Mouse (Mus musculus) limb, embryonic 11.5 days (tissue): ENCODE results near the gene Cep295nl. TPM values are rescaled to one million over a fixed set of nuclear protein-coding genes. Genes with fewer than 3 reads are reported as not detected.
"Not testable (repeated sequence)": the region's sequence is repeated elsewhere in the genome, so short reads cannot be mapped to it uniquely, and the experiment has no call there.

Experiments used
- ATAC-seq: fragments of 200-750 bp; cut with Nextera tagmentation; 2 replicates; pipeline ENCODE4 v1.8.0; 2017; ENCODE audit warnings: low read depth; ENCODE audit not compliant: insufficient number of reproducible peaks, low FRiP score, low TSS enrichment
- DNase-seq: peaks from one replicate; pipeline ENCODE4 v3.0.0-alpha.2; 2015; ENCODE audit warnings: low spot score
- H3K27ac ChIP-seq: fragments of 300-500 bp; sonication (generic); replicated peaks from 2 replicates; pipeline ENCODE4 v1.5.1; 2014; ENCODE audit warnings: low read depth, mild to moderate bottlenecking, low read length
- H3K27me3 ChIP-seq: fragments of 300-500 bp; sonication (generic); 2 replicates; pipeline ENCODE4 v1.6.1; 2014; ENCODE audit warnings: mild to moderate bottlenecking, low read length, mixed read lengths; ENCODE audit not compliant: control insufficient read depth, insufficient read depth
- H3K36me3 ChIP-seq: fragments of 300-500 bp; sonication (generic); 2 replicates; pipeline ENCODE4 v1.6.1; 2014; ENCODE audit warnings: mild to moderate bottlenecking, low read length, moderate library complexity, mixed read lengths; ENCODE audit not compliant: control insufficient read depth, insufficient read depth
- H3K4me1 ChIP-seq: fragments of 300-500 bp; sonication (generic); 2 replicates; pipeline ENCODE4 v1.6.1; 2014; ENCODE audit warnings: low read length, mixed read lengths; ENCODE audit not compliant: control insufficient read depth, insufficient read depth
- H3K4me2 ChIP-seq: fragments of 300-500 bp; sonication (generic); 2 replicates; pipeline ENCODE4 v1.6.1; 2014; ENCODE audit warnings: low read depth, mild to moderate bottlenecking, moderate library complexity; ENCODE audit not compliant: severe bottlenecking
- H3K4me3 ChIP-seq: fragments of 300-500 bp; sonication (generic); 2 replicates; pipeline ENCODE4 v1.5.1; 2014; ENCODE audit warnings: low read depth, low read length
- H3K9ac ChIP-seq: fragments of 300-500 bp; sonication (generic); 2 replicates; pipeline ENCODE4 v1.6.1; 2014; ENCODE audit warnings: mild to moderate bottlenecking, low read length
- H3K9me3 ChIP-seq: fragments of 300-500 bp; sonication (generic); 2 replicates; pipeline ENCODE4 v1.6.1; 2016; ENCODE audit warnings: low read length; ENCODE audit not compliant: control insufficient read depth
- WGBS: fragments of 180-500 bp; shearing (Covaris S2); extraction: QIAGEN DNeasy Blood & Tissue Kit; methylation state at CpG from one replicate; pipeline ENCODE4 v1.1.7; 2014; 5-methylcytosine and 5-hydroxymethylcytosine counted together
- polyA plus RNA-seq: library from polyadenylated mRNA; unstranded; fragments of >200 nt; fragmentation: Nextera tagmentation; extraction: Ambion mirVana; gene quantifications from 2 replicates; pipeline ENCODE4 v1.2.1, GENCODE M21; 2014

Gene Cep295nl
- polyA plus RNA-seq, 1 experiment from 2014 or later: 0.53 TPM

GRCm38 (mm10) chr11:118312132-118312723, 30.1 kb downstream of the Cep295nl start:
- H3K36me3 ChIP-seq: peaks cover 12% of the 10 kb centered on the region; the same call in 1 of the 2 replicates

GRCm38 (mm10) chr11:118307962-118308361, 34.3 kb downstream of the Cep295nl start:
- DNase-seq, H3K4me2 ChIP-seq, H3K27ac ChIP-seq, H3K4me1 ChIP-seq, H3K9me3 ChIP-seq, H3K9ac ChIP-seq, ATAC-seq, H3K4me3 ChIP-seq, H3K27me3 ChIP-seq: not testable (repeated sequence)
- WGBS: 82% methylated on average over 2 of the region's 2 CpGs
- peaks cover 12% of the 10 kb centered on the region; the same call in 1 of the 2 replicates for H3K36me3 ChIP-seq

More at GRCm38 (mm10) chr11:118312132-118312723, 30.1 kb downstream of the Cep295nl start:
- WGBS: 76% methylated on average over 6 of the region's 6 CpGs
- no peak overlapping the region for H3K4me2 ChIP-seq
- DNase-seq: no peak
- H3K4me1 ChIP-seq: no peaks in the 10 kb centered on the region
- H3K9me3 ChIP-seq: no peaks in the 10 kb centered on the region
- no peak overlapping the region for H3K9ac ChIP-seq
- H3K27me3 ChIP-seq: no peaks in the 10 kb centered on the region
- H3K4me3 ChIP-seq: no peak overlapping the region
- no peak overlapping the region for H3K27ac ChIP-seq
- no peak for ATAC-seq

GRCm38 (mm10) chr11:118303959-118304358, 38.3 kb downstream of the Cep295nl start:
- H3K9me3 ChIP-seq, DNase-seq, H3K27me3 ChIP-seq, H3K4me2 ChIP-seq, H3K4me3 ChIP-seq, H3K36me3 ChIP-seq, H3K4me1 ChIP-seq, H3K27ac ChIP-seq, ATAC-seq, H3K9ac ChIP-seq: not testable (repeated sequence)
- 91% methylated on average over 4 of the region's 4 CpGs for WGBS

DNA sequence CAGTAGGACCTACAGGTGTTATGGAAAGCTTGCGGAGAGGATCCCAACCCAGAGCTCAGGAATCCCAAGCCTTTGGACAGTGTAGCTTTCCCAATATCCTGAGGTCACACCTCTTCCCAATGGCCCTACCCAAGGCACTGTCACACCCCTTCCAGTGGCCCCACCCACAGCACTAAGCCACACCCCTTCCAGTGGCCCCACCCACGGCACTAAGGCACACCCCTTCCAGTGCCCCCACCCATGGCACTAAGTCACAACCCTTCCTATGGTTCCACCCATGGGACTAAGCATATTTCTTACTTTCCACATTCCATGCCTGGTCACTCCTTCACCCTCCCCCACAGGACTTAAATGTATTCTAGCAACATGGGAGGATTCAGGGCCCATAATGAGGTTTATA, 43.5 kb downstream of the Cep295nl start:
- no peaks in the 10 kb centered on the region for H3K27me3 ChIP-seq
- 79% methylated on average over 2 of the region's 2 CpGs for WGBS
- H3K9ac ChIP-seq: no peak overlapping the region
- H3K4me1 ChIP-seq: no peaks in the 10 kb centered on the region
- H3K9me3 ChIP-seq: no peaks in the 10 kb centered on the region
- peaks cover 2% of the 10 kb centered on the region; the same call in 1 of the 2 replicates for H3K36me3 ChIP-seq
- no peak overlapping the region for H3K27ac ChIP-seq
- H3K4me2 ChIP-seq: no peak overlapping the region
- no peak overlapping the region for H3K4me3 ChIP-seq
- no peak for ATAC-seq
- no peak for DNase-seq

- Histone ChIP-seq H3K4me1 (no peaks in the 10 kb centered on the region), H3K9ac (no peak overlapping the region), H3K4me2 (no peak overlapping the region), H3K27me3 (no peaks in the 10 kb centered on the region), H3K9me3 (no peaks in the 10 kb centered on the region), H3K27ac (no peak overlapping the region), H3K4me3 (no peak overlapping the region), H3K36me3 (peaks cover 2% of the 10 kb centered on the region; the same call in 1 of the 2 replicates)
- DNase-seq (no peak), ATAC-seq (no peak)
- 81% methylated on average over 3 of the region's 3 CpGs for WGBS
These were observed 44.3 kb downstream of the Cep295nl start for GRCm38 (mm10) chr11:118297967-118298366.

DNA sequence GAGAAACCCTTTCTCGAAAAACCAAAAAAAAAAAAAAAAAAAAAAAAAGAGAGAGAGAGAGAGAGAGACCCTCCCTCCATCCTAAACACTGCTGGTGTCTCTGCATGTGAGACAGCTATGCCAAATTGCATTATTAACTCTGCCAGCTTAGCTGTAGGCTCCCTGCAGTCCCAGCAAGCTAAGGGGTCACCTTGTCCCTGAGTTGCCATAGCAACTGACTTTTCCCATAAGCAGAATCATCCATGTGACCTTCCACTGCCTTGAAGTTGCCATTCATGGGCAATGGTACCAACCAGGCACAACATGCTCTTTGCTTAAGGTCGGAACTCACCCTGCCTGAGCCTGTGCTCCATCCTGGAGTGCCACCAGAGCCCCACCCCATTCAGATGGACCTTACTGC, 47.3 kb downstream of the Cep295nl start:
- Histone ChIP-seq H3K27ac (no peak overlapping the region), H3K4me2 (no peak overlapping the region), H3K27me3 (no peaks in the 10 kb centered on the region), H3K4me1 (no peaks in the 10 kb centered on the region), H3K36me3 (no peaks in the 10 kb centered on the region), H3K9me3 (no peaks in the 10 kb centered on the region), H3K4me3 (no peak overlapping the region), H3K9ac (no peak overlapping the region)
- ATAC-seq (no peak), DNase-seq (no peak)
- 72% methylated on average over 2 of the region's 2 CpGs for WGBS

DNA sequence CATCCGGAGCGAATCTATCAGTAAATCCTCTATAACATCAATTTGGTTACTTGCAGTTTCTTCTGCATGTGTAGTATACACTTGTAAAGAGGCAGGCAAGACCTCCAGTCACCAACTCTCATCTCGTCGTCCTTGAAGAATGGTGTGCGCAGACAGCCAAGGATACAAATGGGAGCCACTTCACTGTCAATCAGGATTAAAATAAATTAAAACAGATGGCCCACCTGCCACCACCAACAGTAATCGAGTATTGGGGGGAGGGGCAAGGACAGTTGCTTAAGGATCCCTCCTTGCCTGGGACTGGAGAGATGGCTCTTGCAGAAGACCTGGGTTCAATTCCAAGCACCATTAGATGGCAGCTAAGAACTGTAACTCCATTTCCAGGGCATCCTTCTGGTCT, 49.6 kb downstream of the Cep295nl start:
- Histone ChIP-seq H3K4me3 (no peak overlapping the region), H3K27ac (no peak overlapping the region), H3K4me2 (no peak overlapping the region), H3K9ac (no peak overlapping the region), H3K4me1 (peaks cover 10% of the 10 kb centered on the region), H3K9me3 (no peaks in the 10 kb centered on the region), H3K36me3 (no peaks in the 10 kb centered on the region), H3K27me3 (no peaks in the 10 kb centered on the region)
- WGBS: 65% methylated on average over 6 of the region's 6 CpGs
- no peak for ATAC-seq
- no peak for DNase-seq

- Histone ChIP-seq H3K9ac (peak within 1 kb of the TSS; percentile 84), H3K4me3 (peak within 1 kb of the TSS; percentile 89), H3K9me3 (no peaks in the 10 kb centered on the region), H3K27me3 (no peaks in the 10 kb centered on the region), H3K36me3 (peaks cover 6% of the 10 kb centered on the region; the same call in 1 of the 2 replicates), H3K4me2 (peak within 1 kb of the TSS; percentile 86), H3K4me1 (peaks cover 10% of the 10 kb centered on the region), H3K27ac (peak within 1 kb of the TSS; percentile 56; the same call in 1 of the 2 replicates)
- DNase-seq (peak; percentile 99), ATAC-seq (peak; percentile 97)
- WGBS: 1% methylated on average over 68 of the region's 68 CpGs
These were observed 52.1 kb downstream of the Cep295nl start, which contains the start of gene Usp36 for GRCm38 (mm10) chr11:118289999-118290889. TSS of gene Usp36 (minus strand) at chr11:118290244.
